Mouse (Mus musculus): Measurements from ENCODE around the gene Fgf15.

GRCm38 (mm10) chr7:144914948-144915750, 18.8 kb downstream of the Fgf15 start, which contains the start of gene LTO1:
- no peak for TF ChIP-seq CTCF (IDR thresholded peaks at IDR 0.05; ENCODE audit: extremely low read depth, insufficient read length, insufficient replicate concordance, low read depth, low read length)
- no peak for TF ChIP-seq POLR2A (IDR thresholded peaks at IDR 0.05; ENCODE audit: low read depth, low read length)
